ENCODE assay signal across 8 mouse cellular contexts in the genomic region with DNA sequence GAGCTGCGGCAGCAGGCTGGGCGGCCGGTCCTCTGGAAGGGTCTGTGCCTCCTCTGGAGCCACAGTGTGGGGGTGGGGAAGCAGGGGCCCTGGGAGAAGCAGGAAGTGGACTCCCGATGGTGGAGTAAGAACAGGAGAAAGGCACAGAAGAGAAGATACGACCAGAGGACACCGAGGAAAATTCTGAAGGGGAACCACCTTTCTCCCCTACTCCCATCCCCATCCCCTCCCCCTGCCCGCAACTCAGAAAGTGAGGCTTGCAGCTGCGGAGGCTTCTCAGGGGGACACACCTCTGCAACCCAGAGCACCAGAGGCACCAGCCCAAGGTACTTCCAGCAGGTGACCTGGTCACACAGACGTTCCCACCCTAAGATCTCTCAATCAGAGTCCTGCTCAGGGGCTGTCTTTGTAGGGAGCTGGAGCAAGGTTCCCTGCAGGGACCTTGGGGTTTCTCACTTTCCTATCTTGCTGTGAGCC. TPM values are rescaled to one million over a fixed set of nuclear protein-coding genes. Genes with fewer than 3 reads are reported as not detected.
DNase-seq lines count a peak whose midpoint lies in the region; ATAC-seq lines count a peak whose summit lies in the region.

No protein-coding gene starts in this region.

- H3K9ac ChIP-seq in heart, embryonic 15.5 days = peak overlapping the region; percentile 39; the same call in 1 of the 2 replicates
- H3K9ac ChIP-seq in neural tube, embryonic 12.5 days = peak overlapping the region; percentile 40

- peaks cover 24% of the 10 kb centered on the region for H3K4me1 ChIP-seq in heart, embryonic 15.5 days (replicated peaks)
- H3K4me1 ChIP-seq in neural tube, embryonic 12.5 days = peaks cover 16% of the 10 kb centered on the region

- H3K4me3 ChIP-seq in heart, embryonic 15.5 days = peak overlapping the region; percentile 45
- peak overlapping the region; percentile 25 for H3K4me3 ChIP-seq in neural tube, embryonic 12.5 days

- H3K4me2 ChIP-seq in heart, embryonic 15.5 days = peak overlapping the region; percentile 77
- peak overlapping the region; percentile 62 for H3K4me2 ChIP-seq in neural tube, embryonic 12.5 days (replicated peaks)

- no peaks in the 10 kb centered on the region for H3K27me3 ChIP-seq in heart, embryonic 15.5 days
- 0 out of 2 replicates have a peak, but pooled peaks cover 10% of the 10 kb centered on the region for H3K27me3 ChIP-seq in neural tube, embryonic 12.5 days (replicated peaks)

- ATAC-seq in frontal cortex, adult (ENCODE audit: low TSS enrichment) = peak; percentile 66
- peak; percentile 70 for ATAC-seq in heart, embryonic 15.5 days (replicated peaks; ENCODE audit: insufficient number of reproducible peaks, insufficient read depth, low FRiP score, low read depth)
- ATAC-seq in neural tube, embryonic 12.5 days (ENCODE audit: low FRiP score, low read depth) = peak; percentile 46; the same call in 1 of the 2 replicates

- WGBS in heart, embryonic 15.5 days = 4% methylated on average over 9 of the region's 9 CpGs
- 1% methylated on average over 9 of the region's 9 CpGs for whole genome bisulfite sequencing in neural tube, embryonic 12.5 days

- no peaks in the 10 kb centered on the region for H3K36me3 ChIP-seq in heart, embryonic 15.5 days
- H3K36me3 ChIP-seq in neural tube, embryonic 12.5 days = no peaks in the 10 kb centered on the region

- H3K27ac ChIP-seq in heart, embryonic 15.5 days = peak overlapping the region; percentile 51
- no peak overlapping the region for H3K27ac ChIP-seq in neural tube, embryonic 12.5 days

- H3K9me3 ChIP-seq in heart, embryonic 15.5 days (replicated peaks) = no peaks in the 10 kb centered on the region
- no peaks in the 10 kb centered on the region for H3K9me3 ChIP-seq in neural tube, embryonic 12.5 days

- no peak for DNase-seq in frontal cortex, adult 2 months (ENCODE audit: extremely low spot score in 1 of 2, low spot score in 1 of 2)
- DNase-seq in R1 (ENCODE audit: low read depth, low spot score) (peak; percentile 94), liver (peak; percentile 48)
- DNase-seq in layer of hippocampus, adult 11-12 months (ENCODE audit: low spot score) = no peak
- no peak for DNase-seq in urinary bladder, postnatal 36 days (ENCODE audit: low spot score in 2 of 2)

RNA-seq across cellular contexts. Expression of gene Eif4a2, which starts 7.1 kb away (rescaled TPM):
- 687 and 787 TPM in 2 replicates for polyA plus RNA-seq in frontal cortex, adult 2 months (2012; rRNA removed)
- 155 and 160 TPM in 2 replicates for polyA plus RNA-seq in heart, embryonic 15.5 days (2015; fragmentation: Nextera tagmentation; extraction: Ambion mirVana)
- polyA plus RNA-seq in neural tube, embryonic 12.5 days (2016; fragmentation: Nextera tagmentation; extraction: Ambion mirVana) = 223 and 248 TPM in 2 replicates

RNA-seq across cellular contexts. Expression of gene Rfc4, which starts 27.4 kb away (rescaled TPM):
- 2.7 TPM in 2 replicates for polyA plus RNA-seq in frontal cortex, adult 2 months (2012; rRNA removed)
- polyA plus RNA-seq in heart, embryonic 15.5 days (2015; fragmentation: Nextera tagmentation; extraction: Ambion mirVana) = 71.6 and 74.4 TPM in 2 replicates
- 106 and 112 TPM in 2 replicates for polyA plus RNA-seq in neural tube, embryonic 12.5 days (2016; fragmentation: Nextera tagmentation; extraction: Ambion mirVana)

RNA-seq across cellular contexts. Expression of gene Kng1, which starts 42.5 kb away (rescaled TPM):
- 0.32 TPM in 1 of 2 replicates, not detected in the other for polyA plus RNA-seq in frontal cortex, adult 2 months (2012; rRNA removed)
- 0.54 and 4.3 TPM in 2 replicates for polyA plus RNA-seq in heart, embryonic 15.5 days (2015; fragmentation: Nextera tagmentation; extraction: Ambion mirVana)
- polyA plus RNA-seq in neural tube, embryonic 12.5 days (2016; fragmentation: Nextera tagmentation; extraction: Ambion mirVana) = 0.20 TPM in 1 of 2 replicates, not detected in the other

RNA-seq across cellular contexts. Expression of gene Adipoq, which starts 46.2 kb away (rescaled TPM):
- polyA plus RNA-seq in frontal cortex, adult 2 months (2012; rRNA removed) = 0.16 and 0.25 TPM in 2 replicates
- 0.10 TPM in 1 of 2 replicates, not detected in the other for polyA plus RNA-seq in heart, embryonic 15.5 days (2015; fragmentation: Nextera tagmentation; extraction: Ambion mirVana)
- polyA plus RNA-seq in neural tube, embryonic 12.5 days (2016; fragmentation: Nextera tagmentation; extraction: Ambion mirVana) = not detected in 2 replicates

Comparison
In these comparisons a context has a peak if more than half of its experiments do, and no peak if none do; other contexts are left out.
1. DNase-seq: peak in R1 (single experiment) and liver (single experiment); none in frontal cortex, adult 2 months (0 of 2), layer of hippocampus, adult 11-12 months (single experiment) and urinary bladder, postnatal 36 days (0 of 2).
2. RNA of gene Rfc4, which starts 27.4 kb away (polyA plus RNA-seq): 106 to 112 TPM in neural tube, embryonic 12.5 days and 71.6 to 74.4 TPM in heart, embryonic 15.5 days; 2.7 TPM in frontal cortex, adult 2 months; every median in the first group is over 10 times any median in the second.
3. Peak in every context shown above with its lines, with median percentiles within 50 percentile points of each other: ATAC-seq.